Mouse (Mus musculus) ES-E14 (cell line): ENCODE measurements around the gene Adgrf1.

Experiments used
- CHD2 ChIP-seq: IDR thresholded peaks from 2 replicates; pipeline ENCODE4 v1.6.1; 2014; ENCODE audit warnings: mild to moderate bottlenecking, low read depth, low read length, inconsistent platforms
- HCFC1 ChIP-seq: IDR thresholded peaks from 2 replicates; pipeline ENCODE4 v1.6.1; 2012; ENCODE audit warnings: low read length, inconsistent platforms, borderline replicate concordance; ENCODE audit not compliant: insufficient read depth
- ZC3H11A ChIP-seq: IDR thresholded peaks from 2 replicates; pipeline ENCODE4 v1.6.1; 2012; ENCODE audit warnings: low read depth, mild to moderate bottlenecking, inconsistent platforms, low read length, borderline replicate concordance
- ZNF384 ChIP-seq: IDR thresholded peaks from 2 replicates; pipeline ENCODE4 v1.6.1; 2012; ENCODE audit warnings: low read depth, low read length, inconsistent platforms

DNA sequence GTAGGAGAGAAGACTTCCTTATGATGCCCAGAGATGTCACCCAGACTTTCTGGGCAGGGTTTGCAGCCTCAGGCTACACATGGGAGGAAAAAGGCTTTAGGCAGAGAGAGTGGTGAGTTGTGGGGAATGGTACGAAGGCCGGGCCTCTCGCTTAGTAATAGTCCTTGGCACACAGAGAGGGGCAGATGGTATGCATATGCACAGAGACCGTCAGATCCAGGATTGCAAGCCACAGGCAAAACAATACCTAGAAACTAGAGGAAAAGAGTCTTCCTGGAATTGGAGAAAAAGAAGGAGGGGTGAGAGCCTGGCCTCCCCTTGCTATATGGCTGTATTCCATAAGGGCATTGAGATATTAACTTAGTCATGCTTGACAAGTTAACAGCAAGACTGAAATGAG lies 12.2 kb downstream of the Adgrf1 start:
- TF ChIP-seq ZC3H11A (no peak), CHD2 (no peak), HCFC1 (no peak), ZNF384 (no peak)
